Mouse (Mus musculus) lung, postnatal 25 days (tissue): Measurements from ENCODE around the gene Erich2.
A peak's percentile ranks its signal among the peaks of the same experiment; 100 is the strongest.

Source experiments
- DNase-seq: peaks from one replicate; pipeline ENCODE4 v3.0.0; 2022; ENCODE audit warnings: low spot score

Gene Erich2

GRCm38 (mm10) chr2:70508496-70508895, at the start of gene Erich2:
Gene Erich2, plus strand, starts transcription at chr2:70508819.
- no peak for DNase-seq

GRCm38 (mm10) chr2:70463606-70464005, 45.0 kb upstream of the Erich2 start:
- no peak for DNase-seq

- no peak for DNase-seq
Measured at GRCm38 (mm10) chr2:70471136-70471535, 37.5 kb upstream of the Erich2 start.

DNA sequence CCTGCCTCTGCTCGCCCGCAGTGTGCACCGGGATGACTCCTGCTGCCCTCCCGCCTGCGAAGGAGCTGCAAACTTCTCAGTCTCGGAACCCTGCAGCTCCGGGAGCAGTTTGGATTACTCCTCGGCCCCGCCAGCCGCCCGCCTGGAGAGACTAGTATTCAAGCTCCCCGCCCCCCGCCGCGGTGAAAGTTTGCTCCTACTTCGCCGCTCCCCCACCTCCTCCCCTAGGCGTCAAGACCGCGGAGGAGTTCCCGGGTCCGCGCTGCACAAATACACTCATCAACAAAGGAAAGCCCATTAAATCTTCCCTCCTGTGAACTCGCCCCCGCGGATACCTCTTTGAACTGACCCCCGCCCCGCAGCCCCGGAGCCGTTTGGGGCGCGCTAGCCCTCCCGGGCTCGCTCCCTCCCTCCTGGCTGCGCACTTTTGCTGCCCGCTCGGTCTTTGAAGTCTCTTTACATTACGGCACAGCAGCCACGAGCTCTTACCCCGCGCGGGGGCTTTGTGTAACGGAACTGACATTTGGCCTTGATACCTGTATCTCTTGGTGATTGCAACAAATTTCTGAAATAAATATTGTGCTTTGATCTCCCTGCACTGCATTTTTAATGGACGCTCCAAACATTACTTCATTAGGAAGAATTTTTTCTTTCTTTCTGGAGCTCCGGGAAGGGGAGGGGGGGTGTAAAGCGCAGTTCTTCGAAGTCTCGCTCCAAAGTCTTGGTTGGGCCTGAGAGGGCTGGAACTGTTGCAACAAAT, 36.6 kb upstream of the Erich2 start:
- DNase-seq, result no peak

GRCm38 (mm10) chr2:70497715-70498318, 10.8 kb upstream of the Erich2 start:
- DNase-seq, result no peak

GRCm38 (mm10) chr2:70503436-70503835, 5.2 kb upstream of the Erich2 start:
- DNase-seq, result no peak

DNA sequence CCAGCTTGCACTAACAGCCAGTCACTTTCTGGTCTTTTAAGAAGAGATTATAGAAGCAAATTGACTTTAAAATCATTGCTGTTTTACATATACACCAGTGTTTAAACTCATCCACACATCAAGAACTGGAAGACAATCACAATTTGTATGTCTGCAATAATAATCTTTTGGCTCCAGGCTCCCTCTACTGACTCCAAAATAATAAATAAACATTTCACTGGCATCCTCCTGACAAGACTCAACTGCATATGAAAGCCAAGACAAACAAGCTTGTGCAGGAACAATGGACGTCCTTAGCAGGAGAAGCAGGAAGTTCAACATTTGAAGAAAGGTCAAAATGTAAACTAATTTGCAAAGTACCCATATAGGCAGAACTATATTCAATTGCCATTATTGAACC, 3.4 kb upstream of the Erich2 start:
- DNase-seq, result peak; percentile 22

DNA sequence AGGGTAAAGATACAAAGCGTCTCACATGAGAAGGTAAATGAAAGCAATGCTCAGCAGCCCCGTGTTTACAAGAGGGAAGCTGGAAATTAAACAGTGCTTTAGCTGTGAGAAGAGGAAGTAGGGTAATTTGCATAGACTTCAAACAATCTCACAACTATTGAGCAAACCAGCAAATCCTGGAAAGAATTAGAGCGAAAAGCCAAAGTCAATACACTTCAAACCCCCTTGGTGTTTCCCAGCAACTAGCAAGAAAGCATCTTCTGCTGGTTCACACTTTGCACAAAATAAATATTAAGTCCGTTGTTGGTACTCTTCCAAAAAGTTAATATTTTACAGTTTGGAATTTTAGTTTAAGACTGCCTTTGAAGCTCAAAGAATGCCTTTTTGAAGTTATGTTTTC, 2.7 kb upstream of the Erich2 start:
- DNase-seq, result peak; percentile 69

GRCm38 (mm10) chr2:70506372-70506771, 2.2 kb upstream of the Erich2 start:
- no peak for DNase-seq

- peak; percentile 80 for DNase-seq
Measured at GRCm38 (mm10) chr2:70509021-70509632, 508 bp downstream of the Erich2 start.

DNA sequence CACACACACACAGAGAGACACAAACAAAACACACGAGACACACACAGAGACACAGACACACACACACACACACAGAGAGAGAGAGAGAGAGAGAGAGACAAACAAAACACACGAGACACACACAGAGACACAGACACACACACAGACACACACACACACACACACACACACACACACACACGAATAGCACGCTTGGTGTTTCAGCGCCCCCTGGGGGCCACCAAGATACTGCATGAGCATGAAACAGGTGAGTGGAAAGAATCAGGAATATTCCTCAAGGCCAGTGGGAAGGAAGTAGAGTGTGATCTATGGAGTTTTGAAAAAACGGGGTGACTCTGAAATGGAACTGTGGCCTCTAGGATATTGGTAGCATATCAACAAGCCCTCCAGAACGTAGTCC, 29.7 kb downstream of the Erich2 start:
- DNase-seq, result peak; percentile 30

DNA sequence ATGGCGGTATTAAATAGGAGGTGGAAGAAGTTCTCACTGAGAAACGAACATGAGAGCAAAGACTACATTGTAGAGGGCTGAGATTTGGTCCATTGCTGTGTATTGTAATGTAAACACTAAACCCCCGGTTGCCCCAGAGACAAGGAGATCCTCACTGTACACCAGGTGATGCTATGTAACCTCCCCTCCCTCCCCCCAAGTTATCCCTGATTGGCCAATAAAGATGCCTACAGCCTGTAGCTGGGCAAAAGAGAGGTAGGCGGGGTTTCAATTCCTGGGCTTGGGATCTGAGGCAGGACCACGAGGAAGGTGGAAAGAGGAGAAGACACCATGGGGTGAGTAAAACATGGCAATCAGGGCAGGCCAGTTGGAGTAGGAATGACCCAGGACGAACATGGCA, 42.1 kb downstream of the Erich2 start:
- no peak for DNase-seq

GRCm38 (mm10) chr2:70551446-70551845, 42.8 kb downstream of the Erich2 start:
- no peak for DNase-seq

- no peak for DNase-seq
Measured at GRCm38 (mm10) chr2:70552067-70552598, 43.5 kb downstream of the Erich2 start.

DNA sequence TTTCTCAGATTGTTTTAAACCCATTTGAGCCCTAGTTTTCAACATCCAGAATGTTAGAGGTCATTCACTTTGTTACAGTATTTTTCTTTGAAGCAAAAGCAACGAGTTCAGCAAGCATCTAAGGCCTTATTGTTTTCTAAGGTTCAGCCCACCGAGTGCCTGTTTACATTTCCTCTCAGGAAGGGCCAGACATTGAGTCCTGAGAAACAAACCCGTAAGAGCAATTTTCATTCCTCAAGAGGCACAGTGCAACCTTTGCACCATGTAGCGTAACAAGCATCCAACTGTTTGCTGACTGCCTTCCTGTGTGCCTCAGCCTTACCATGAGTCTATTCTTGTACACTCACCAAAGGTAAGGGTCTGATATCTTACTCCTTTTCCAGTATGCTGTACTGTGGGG, 44.2 kb downstream of the Erich2 start, which contains the start of gene Gad1:
Gad1 (plus strand) TSS at position 301 of the 400 bp plus-strand sequence.
- no peak for DNase-seq

DNA sequence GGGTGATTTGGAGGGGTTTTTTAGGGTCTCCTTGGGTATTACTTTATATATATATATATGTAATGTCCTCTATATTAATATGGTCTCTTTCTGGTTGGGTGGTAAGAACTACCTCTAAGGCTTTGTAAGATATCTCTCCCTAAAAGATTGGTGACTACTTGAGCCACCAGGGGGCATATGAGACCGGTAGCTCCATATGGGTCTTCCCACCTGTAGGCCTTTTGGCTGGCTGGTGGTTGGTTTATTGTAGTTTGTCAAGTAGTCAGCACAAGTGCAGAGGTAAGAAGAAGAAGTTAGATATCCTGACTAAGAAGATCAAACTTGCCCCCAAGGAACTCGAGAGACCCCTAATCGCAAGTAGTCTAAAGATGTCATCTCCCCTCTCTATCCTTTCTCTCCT, 45.2 kb downstream of the Erich2 start:
- DNase-seq, result no peak

DNA sequence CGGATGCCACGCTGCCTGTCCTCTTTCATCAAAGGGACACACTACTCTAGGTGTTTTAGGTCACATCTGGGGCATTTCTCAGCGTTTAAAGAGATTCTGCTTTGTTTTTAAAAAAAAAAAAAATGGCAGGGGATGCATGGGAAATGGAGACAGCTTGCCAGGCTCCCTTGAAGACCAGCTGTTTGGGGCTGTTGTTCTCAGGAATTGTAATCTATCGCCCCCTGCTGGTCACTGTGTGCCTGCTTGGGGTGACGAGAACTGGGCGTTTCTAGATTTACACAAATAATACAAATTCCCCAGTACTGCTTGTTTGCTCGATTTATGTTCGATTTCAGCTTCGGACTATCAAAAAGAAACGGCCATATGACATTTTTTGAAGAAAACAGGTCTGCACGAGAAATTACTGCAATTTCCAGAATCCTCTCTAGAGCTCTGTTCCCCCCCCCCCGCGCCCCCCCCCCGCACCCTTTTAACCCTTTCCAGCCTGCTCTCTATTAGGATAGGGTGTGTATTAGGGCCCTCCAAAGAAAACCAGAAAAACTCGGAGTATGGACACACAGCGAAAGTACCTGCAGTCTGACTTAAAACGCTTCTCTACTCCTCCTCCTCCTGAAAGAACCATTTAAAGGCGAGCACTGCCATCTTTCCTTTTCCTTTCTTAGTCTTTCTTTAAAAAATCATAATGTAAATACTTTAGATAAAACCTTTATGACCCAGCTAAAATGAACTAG, 49.7 kb downstream of the Erich2 start:
- DNase-seq, result peak; percentile 80

- DNase-seq, result peak; percentile 6
Measured at GRCm38 (mm10) chr2:70558843-70559451, 50.3 kb downstream of the Erich2 start.

GRCm38 (mm10) chr2:70559520-70559919, 50.9 kb downstream of the Erich2 start:
- DNase-seq, result peak; percentile 68

- peak; percentile 35 for DNase-seq
Measured at GRCm38 (mm10) chr2:70561077-70561795, 52.6 kb downstream of the Erich2 start.

DNA sequence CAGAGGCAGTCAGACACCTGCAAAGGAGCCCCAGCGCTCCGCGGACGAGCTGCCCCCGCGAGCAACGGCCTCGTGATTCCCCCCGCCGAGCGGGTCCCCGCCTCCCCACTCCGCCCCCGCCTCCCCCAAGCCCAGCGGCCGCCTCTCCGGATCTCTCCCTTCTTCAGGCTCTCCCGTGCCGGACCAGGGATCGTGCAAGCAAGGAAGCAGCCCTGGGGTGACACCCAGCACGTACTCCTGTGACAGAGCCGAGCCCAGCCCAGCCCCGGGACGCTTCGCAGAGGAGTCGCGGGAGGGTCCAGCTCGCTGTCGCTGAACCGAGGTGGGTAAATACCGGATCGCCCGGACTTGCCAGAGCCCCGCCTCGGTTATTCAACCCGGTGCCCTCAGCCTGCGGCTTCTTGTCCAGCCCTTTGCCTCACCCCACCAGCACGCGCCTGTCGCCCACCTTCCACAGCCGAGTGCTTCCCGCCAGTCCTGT, 53.4 kb downstream of the Erich2 start:
- no peak for DNase-seq
